Mouse (Mus musculus): ENCODE measurements around the gene Krtap29-1. TPM values are rescaled to one million over a fixed set of nuclear protein-coding genes. Genes with fewer than 3 reads are reported as not detected.

Gene Krtap29-1
- polyA plus RNA-seq, 1 experiment from 2014 or later: not detected

GRCm38 (mm10) chr11:99988530-99988929 is 9.7 kb upstream of the Krtap29-1 start:
- no peak overlapping the region for H3K4me2 ChIP-seq
- no peaks in the 10 kb centered on the region for H3K4me1 ChIP-seq (ENCODE audit: insufficient read depth)
- H3K27me3 ChIP-seq (ENCODE audit: insufficient read depth, low read length): peaks cover 1% of the 10 kb centered on the region; the same call in 1 of the 2 replicates
- ATAC-seq (ENCODE audit: insufficient read depth) (no peak), DNase-seq (no peak)
- H3K36me3 ChIP-seq (ENCODE audit: insufficient read depth): no peaks in the 10 kb centered on the region
- H3K27ac ChIP-seq (ENCODE audit: low read depth): no peak overlapping the region
- no peaks in the 10 kb centered on the region for H3K9me3 ChIP-seq (ENCODE audit: low read depth, low read length)
- no peak for TF ChIP-seq CTCF (IDR thresholded peaks at IDR 0.05; ENCODE audit: low read depth)
- WGBS: 87% methylated on average over 3 of the region's 3 CpGs
- no peak overlapping the region for H3K9ac ChIP-seq
- H3K4me3 ChIP-seq (ENCODE audit: low read depth, low read length): no peak overlapping the region

GRCm38 (mm10) chr11:99986180-99986647 is 7.4 kb upstream of the Krtap29-1 start, which contains the start of gene Krtap16-1:
Krtap16-1 (minus strand) TSS chr11:99986597.
- ATAC-seq (ENCODE audit: insufficient read depth): no peak
- H3K27me3 ChIP-seq (ENCODE audit: insufficient read depth, low read length): no peaks in the 10 kb centered on the region
- H3K27ac ChIP-seq (ENCODE audit: low read depth): no peak within 1 kb of the TSS
- no peak for DNase-seq
- no peak within 1 kb of the TSS for H3K4me3 ChIP-seq (ENCODE audit: low read depth, low read length)
- no peak for TF ChIP-seq CTCF (IDR thresholded peaks at IDR 0.05; ENCODE audit: low read depth)
- no peaks in the 10 kb centered on the region for H3K36me3 ChIP-seq (ENCODE audit: insufficient read depth)
- no peak within 1 kb of the TSS for H3K4me2 ChIP-seq
- H3K9ac ChIP-seq: no peak within 1 kb of the TSS
- 52% methylated on average over 8 of the region's 8 CpGs for WGBS
- no peaks in the 10 kb centered on the region for H3K9me3 ChIP-seq (ENCODE audit: low read depth, low read length)
- no peaks in the 10 kb centered on the region for H3K4me1 ChIP-seq (ENCODE audit: insufficient read depth)

DNA sequence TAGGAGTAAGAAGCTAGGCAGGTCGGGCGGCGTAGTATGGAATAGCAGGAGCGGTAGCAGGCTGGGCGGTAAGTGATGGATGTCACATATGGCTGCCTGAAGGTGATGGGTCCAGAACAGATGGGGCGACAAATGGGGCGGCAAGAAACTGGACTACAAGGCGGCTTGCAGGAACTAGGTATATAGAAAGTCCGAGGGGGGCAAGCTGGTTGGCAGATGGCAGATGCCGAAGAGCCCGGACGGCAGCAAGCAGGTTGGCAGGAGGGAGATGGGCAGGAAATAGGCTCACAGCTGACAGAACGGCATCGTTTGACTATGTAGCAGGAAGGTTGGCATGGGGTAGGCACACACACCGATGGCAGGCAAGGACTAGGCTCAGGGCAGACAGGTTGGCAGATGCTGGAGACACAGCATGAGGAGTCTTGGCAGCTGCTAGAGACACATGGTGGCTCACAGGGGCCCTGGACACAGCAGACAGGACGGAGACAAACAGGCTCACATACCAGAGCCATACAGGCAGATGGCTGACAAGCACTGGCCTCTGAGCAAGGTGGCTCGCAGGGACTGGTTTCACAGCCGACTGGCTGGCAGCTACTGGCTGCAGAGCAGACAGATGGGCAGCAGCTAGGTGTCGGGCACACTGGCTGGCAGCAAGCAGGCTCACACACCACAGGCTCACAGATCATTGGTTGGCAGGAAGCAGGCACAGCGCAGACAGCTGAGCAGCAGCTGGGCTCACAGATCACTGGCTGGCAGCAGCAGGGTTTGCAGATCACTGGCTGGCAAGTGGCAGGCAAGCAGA is 6.6 kb upstream of the Krtap29-1 start:
- Histone ChIP-seq H3K9me3 (ENCODE audit: low read depth, low read length) (no peaks in the 10 kb centered on the region), H3K9ac (no peak overlapping the region), H3K4me3 (ENCODE audit: low read depth, low read length) (no peak overlapping the region), H3K36me3 (ENCODE audit: insufficient read depth) (no peaks in the 10 kb centered on the region), H3K27me3 (ENCODE audit: insufficient read depth, low read length) (no peaks in the 10 kb centered on the region), H3K27ac (ENCODE audit: low read depth) (no peak overlapping the region), H3K4me2 (no peak overlapping the region), H3K4me1 (ENCODE audit: insufficient read depth) (no peaks in the 10 kb centered on the region)
- TF ChIP-seq CTCF (IDR thresholded peaks at IDR 0.05; ENCODE audit: low read depth): no peak
- DNase-seq: no peak
- no peak for ATAC-seq (ENCODE audit: insufficient read depth)
- 66% methylated on average over 20 of the region's 20 CpGs for WGBS

GRCm38 (mm10) chr11:99983442-99983841 is 4.6 kb upstream of the Krtap29-1 start:
- Histone ChIP-seq H3K4me2 (no peak overlapping the region), H3K36me3 (ENCODE audit: insufficient read depth) (no peaks in the 10 kb centered on the region), H3K9ac (no peak overlapping the region), H3K27ac (ENCODE audit: low read depth) (no peak overlapping the region), H3K4me1 (ENCODE audit: insufficient read depth) (no peaks in the 10 kb centered on the region), H3K4me3 (ENCODE audit: low read depth, low read length) (no peak overlapping the region), H3K9me3 (ENCODE audit: low read depth, low read length) (no peaks in the 10 kb centered on the region), H3K27me3 (ENCODE audit: insufficient read depth, low read length) (no peaks in the 10 kb centered on the region)
- 89% methylated on average over 1 of the region's 1 CpGs for WGBS
- DNase-seq (no peak), ATAC-seq (ENCODE audit: insufficient read depth) (no peak)
- TF ChIP-seq CTCF (IDR thresholded peaks at IDR 0.05; ENCODE audit: low read depth): no peak

GRCm38 (mm10) chr11:99982731-99983130 is 3.9 kb upstream of the Krtap29-1 start:
- no peaks in the 10 kb centered on the region for H3K36me3 ChIP-seq (ENCODE audit: insufficient read depth)
- no peak overlapping the region for H3K27ac ChIP-seq (ENCODE audit: low read depth)
- DNase-seq (no peak), ATAC-seq (ENCODE audit: insufficient read depth) (no peak)
- no peaks in the 10 kb centered on the region for H3K4me1 ChIP-seq (ENCODE audit: insufficient read depth)
- WGBS: 78% methylated on average over 9 of the region's 9 CpGs
- H3K4me3 ChIP-seq (ENCODE audit: low read depth, low read length): no peak overlapping the region
- no peak overlapping the region for H3K4me2 ChIP-seq
- H3K9ac ChIP-seq: no peak overlapping the region
- H3K9me3 ChIP-seq (ENCODE audit: low read depth, low read length): no peaks in the 10 kb centered on the region
- no peaks in the 10 kb centered on the region for H3K27me3 ChIP-seq (ENCODE audit: insufficient read depth, low read length)
- TF ChIP-seq CTCF (IDR thresholded peaks at IDR 0.05; ENCODE audit: low read depth): no peak

DNA sequence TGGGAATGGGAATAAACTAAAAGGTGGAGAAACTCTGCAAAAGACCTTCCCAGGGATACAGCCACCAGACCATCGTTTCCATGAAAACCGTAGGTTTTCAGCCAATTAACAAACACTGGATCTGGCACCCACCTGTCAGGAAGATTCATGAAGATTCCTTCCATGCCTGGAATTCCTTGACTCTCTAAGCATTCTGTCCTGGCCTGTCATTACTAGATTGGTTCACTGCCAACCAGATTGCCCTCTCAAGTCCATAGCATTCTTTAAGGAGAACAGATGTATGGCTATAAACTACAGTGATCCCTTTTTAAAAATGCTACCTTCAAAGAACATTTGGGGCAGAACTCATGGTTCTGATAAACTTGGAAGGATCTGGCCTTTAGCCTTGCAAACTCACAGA is 12.9 kb downstream of the Krtap29-1 start:
- ATAC-seq (ENCODE audit: insufficient read depth): no peak
- Histone ChIP-seq H3K36me3 (ENCODE audit: insufficient read depth) (no peaks in the 10 kb centered on the region), H3K4me3 (ENCODE audit: low read depth, low read length) (no peak overlapping the region), H3K27ac (ENCODE audit: low read depth) (no peak overlapping the region), H3K9ac (no peak overlapping the region), H3K9me3 (ENCODE audit: low read depth, low read length) (no peaks in the 10 kb centered on the region), H3K4me1 (ENCODE audit: insufficient read depth) (no peaks in the 10 kb centered on the region), H3K4me2 (no peak overlapping the region), H3K27me3 (ENCODE audit: insufficient read depth, low read length) (no peaks in the 10 kb centered on the region)
- DNase-seq: no peak
- WGBS: 14% methylated on average over 2 of the region's 2 CpGs
- no peak for TF ChIP-seq CTCF (IDR thresholded peaks at IDR 0.05; ENCODE audit: low read depth)

GRCm38 (mm10) chr11:99964213-99964612 is 14.6 kb downstream of the Krtap29-1 start:
- no peak overlapping the region for H3K4me2 ChIP-seq
- H3K9me3 ChIP-seq (ENCODE audit: low read depth, low read length): no peaks in the 10 kb centered on the region
- WGBS: 60% methylated on average over 6 of the region's 6 CpGs
- H3K9ac ChIP-seq: no peak overlapping the region
- DNase-seq (no peak), ATAC-seq (ENCODE audit: insufficient read depth) (no peak)
- TF ChIP-seq CTCF (IDR thresholded peaks at IDR 0.05; ENCODE audit: low read depth): no peak
- H3K36me3 ChIP-seq (ENCODE audit: insufficient read depth): no peaks in the 10 kb centered on the region
- H3K27ac ChIP-seq (ENCODE audit: low read depth): no peak overlapping the region
- H3K27me3 ChIP-seq (ENCODE audit: insufficient read depth, low read length): no peaks in the 10 kb centered on the region
- no peaks in the 10 kb centered on the region for H3K4me1 ChIP-seq (ENCODE audit: insufficient read depth)
- no peak overlapping the region for H3K4me3 ChIP-seq (ENCODE audit: low read depth, low read length)
